Mouse (Mus musculus): ENCODE results near the gene Relt.
"Not testable (repeated sequence)": the region's sequence is repeated elsewhere in the genome, so short reads cannot be mapped to it uniquely, and the experiment has no call there.

The Relt gene

GRCm38 (mm10) chr7:100873197-100873596 is 10.0 kb upstream of the Relt start:
- no peak for DNase-seq

- DNase-seq, result no peak
Observed at GRCm38 (mm10) chr7:100871892-100872291, 8.6 kb upstream of the Relt start.

- no peak for DNase-seq
Observed at GRCm38 (mm10) chr7:100871355-100871754, 8.1 kb upstream of the Relt start.

- no peak for DNase-seq
Observed at GRCm38 (mm10) chr7:100869877-100870629, 6.8 kb upstream of the Relt start.

- no peak for DNase-seq
Observed at GRCm38 (mm10) chr7:100868551-100868950, 5.3 kb upstream of the Relt start.

- DNase-seq, result no peak
Observed at GRCm38 (mm10) chr7:100867561-100867960, 4.3 kb upstream of the Relt start.

- DNase-seq, result peak; percentile 77
Observed at GRCm38 (mm10) chr7:100866675-100867074, 3.4 kb upstream of the Relt start.

- DNase-seq, result no peak
Observed at GRCm38 (mm10) chr7:100862353-100862752, 893 bp downstream of the Relt start.

- no peak for DNase-seq
Observed at GRCm38 (mm10) chr7:100861209-100861608, 2.0 kb downstream of the Relt start.

GRCm38 (mm10) chr7:100860450-100860849 is 2.8 kb downstream of the Relt start:
- no peak for DNase-seq

- peak; percentile 78 for DNase-seq
Observed at GRCm38 (mm10) chr7:100855795-100856573, 7.3 kb downstream of the Relt start.

GRCm38 (mm10) chr7:100855300-100855699 is 7.9 kb downstream of the Relt start:
- DNase-seq, result no peak

GRCm38 (mm10) chr7:100854861-100855260 is 8.4 kb downstream of the Relt start:
- no peak for DNase-seq

GRCm38 (mm10) chr7:100854137-100854814 is 9.0 kb downstream of the Relt start:
- DNase-seq, result no peak

- no peak for DNase-seq
Observed at GRCm38 (mm10) chr7:100853396-100853795, 9.8 kb downstream of the Relt start.

GRCm38 (mm10) chr7:100851481-100852356 is 11.5 kb downstream of the Relt start:
- no peak for DNase-seq

- DNase-seq, result no peak
Observed at GRCm38 (mm10) chr7:100849508-100849907, 13.7 kb downstream of the Relt start.

- peak; percentile 75 for DNase-seq
Observed at GRCm38 (mm10) chr7:100848744-100849143, 14.5 kb downstream of the Relt start.

- DNase-seq, result no peak
Observed at GRCm38 (mm10) chr7:100847131-100847530, 16.1 kb downstream of the Relt start.

GRCm38 (mm10) chr7:100846033-100846432 is 17.2 kb downstream of the Relt start:
- not testable (repeated sequence) for DNase-seq

GRCm38 (mm10) chr7:100845412-100845811 is 17.8 kb downstream of the Relt start:
- no peak for DNase-seq

- DNase-seq, result no peak
Observed at GRCm38 (mm10) chr7:100845026-100845400, 18.2 kb downstream of the Relt start.

Measured in thymus, postnatal 25 days (tissue).